Mouse (Mus musculus) spleen, postnatal 10 days (tissue): ENCODE measurements around the gene Gne.

Source experiments
- DNase-seq, 2 experiments: peaks; one replicate each; pipeline ENCODE4 v3.0.0; 2021 to 2022; ENCODE audit warnings: low spot score in 2 of 2

The Gne gene

GRCm38 (mm10) chr4:44024241-44024640 lies 59.7 kb downstream of the Gne start:
- DNase-seq, result no peak

DNA sequence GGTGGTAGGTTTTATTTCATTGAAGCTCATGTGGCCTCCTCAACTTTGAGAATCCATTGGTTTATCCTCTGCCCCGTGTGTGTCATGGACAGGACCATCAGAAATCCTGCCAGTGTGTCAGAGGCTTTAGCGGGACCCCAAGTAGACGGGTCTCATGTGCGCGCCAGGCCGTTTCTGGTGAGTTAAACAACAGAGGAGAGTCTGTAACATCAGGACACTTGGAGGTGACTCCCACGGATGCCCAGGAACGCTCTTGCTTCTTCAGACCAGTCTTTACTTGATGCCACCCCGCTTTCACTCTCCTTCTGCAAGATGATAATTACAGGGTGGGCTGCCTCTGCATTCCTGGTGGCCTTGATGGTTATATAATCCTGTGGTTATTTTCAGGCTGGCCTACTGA lies 60.3 kb downstream of the Gne start:
- peak in 1 of 2 experiments; percentile 9 for DNase-seq

GRCm38 (mm10) chr4:44022766-44023165 lies 61.2 kb downstream of the Gne start:
- DNase-seq, result peak in 1 of 2 experiments; percentile 5

DNA sequence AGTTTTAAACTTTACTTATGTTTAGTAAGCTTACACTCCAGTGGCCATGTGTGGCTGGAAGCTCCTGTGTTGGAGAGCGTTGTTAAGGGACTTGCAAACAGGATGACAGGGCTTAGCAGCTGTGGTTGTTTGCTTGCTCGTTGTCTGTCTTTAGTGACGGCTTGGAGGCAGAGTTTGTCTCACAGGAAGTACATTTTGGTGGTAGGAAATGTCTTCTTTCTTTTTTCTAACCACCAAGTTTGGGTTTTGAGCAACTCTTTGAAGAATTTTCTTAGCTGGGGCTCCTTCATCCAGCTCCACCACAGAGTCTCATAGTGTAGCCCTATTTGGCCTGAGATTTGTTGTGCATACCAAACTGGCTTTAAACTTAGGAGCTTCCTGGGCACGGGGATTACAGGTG lies 61.7 kb downstream of the Gne start:
- no peak for DNase-seq

DNA sequence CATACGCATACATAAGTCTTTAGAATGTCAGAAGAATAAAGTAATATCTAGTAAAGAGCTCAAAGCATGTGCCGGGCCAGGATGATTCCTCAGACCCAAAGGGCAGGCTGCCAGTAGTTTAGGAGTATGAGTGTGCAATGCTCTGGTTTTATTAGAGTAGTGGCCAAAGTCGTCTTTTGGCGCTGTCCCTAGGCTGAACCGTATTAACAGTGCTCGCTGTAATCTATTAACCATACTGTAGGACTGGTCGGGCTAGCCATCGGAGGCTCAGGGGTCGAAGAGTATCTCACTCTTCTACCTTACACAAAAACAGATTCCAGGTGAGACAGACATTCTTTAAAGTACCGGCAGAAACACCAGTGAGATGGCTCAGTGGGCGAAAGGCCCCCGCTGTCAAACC lies 67.2 kb downstream of the Gne start:
- no peak for DNase-seq

GRCm38 (mm10) chr4:44016071-44016470 lies 67.9 kb downstream of the Gne start:
- no peak for DNase-seq

DNA sequence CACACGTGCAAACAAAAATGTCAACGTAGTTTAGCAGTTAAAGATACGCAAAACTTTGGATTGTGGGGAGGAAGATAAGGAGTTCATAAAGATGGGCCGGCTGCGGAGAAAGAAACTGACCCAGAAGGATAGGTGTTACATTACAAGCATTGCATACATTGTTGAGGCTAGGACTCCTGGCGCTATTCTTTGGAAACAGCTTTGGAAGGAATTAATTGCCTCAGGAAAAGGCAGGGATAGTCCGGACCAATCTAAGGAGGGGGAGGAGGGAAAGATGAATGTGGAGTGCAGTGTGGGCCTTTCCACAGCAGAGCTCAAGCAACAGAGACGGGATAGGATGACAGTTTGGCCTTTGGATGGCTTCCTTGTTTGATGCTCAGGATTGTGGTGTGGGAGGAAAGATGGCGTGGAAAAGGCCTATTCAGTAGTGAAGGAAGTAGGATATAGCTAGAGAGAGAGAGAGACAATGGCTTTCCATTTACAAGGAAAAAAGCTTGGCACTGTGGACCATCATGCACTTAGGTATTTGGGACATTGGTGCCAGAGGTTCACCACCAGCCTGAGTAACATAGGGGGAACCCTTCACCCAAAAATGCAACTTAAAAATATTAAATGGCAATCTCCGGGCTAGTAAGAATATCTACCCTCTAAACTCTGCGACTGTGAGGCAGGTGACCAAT lies 70.4 kb downstream of the Gne start:
- no peak for DNase-seq

DNA sequence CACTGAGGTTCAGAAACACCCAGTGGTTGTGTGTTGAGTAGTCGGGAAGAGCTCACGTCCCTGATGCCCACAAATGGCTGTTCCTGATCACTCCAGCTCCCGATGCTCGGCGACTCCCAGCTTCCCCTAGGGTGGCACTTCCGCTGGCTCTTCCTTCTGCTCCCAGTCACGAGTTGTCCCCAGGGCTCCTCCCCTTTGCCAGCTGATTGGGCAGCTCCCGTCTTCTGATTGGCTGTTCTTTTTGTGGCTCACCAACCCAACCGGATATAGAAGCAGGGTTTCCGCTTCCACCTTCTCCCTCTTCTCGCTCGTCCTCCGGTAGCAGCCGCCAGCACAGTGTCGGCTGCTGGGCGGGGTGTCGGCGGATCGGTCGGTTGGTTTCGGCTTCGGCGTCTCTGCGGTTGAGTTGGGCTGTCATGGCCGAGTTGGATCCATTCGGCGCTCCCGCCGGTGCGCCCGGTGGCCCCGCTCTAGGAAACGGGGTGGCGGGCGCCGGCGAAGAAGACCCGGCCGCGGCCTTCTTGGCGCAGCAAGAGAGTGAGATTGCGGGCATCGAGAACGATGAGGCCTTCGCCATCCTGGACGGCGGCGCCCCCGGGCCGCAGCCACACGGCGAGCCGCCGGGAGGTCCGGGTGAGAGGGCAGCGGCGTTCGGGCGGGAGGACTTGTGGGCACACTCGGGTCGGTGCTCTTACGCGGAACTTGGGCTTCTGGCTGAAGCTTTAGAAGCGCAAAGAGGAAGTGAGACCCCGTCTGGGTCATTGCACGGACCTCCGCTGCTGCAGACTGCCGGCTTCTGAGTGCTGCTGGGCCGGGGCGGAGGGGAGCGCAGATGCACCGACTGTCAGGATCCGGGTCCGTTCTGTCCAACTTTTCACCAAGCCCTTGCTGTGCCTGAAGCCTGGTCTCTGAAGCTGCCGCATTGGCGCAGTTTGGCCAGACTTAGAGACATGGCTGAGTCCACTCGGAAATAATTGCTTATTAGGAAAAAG lies 71.3 kb downstream of the Gne start:
- DNase-seq, result peak; percentile 84 to 90

DNA sequence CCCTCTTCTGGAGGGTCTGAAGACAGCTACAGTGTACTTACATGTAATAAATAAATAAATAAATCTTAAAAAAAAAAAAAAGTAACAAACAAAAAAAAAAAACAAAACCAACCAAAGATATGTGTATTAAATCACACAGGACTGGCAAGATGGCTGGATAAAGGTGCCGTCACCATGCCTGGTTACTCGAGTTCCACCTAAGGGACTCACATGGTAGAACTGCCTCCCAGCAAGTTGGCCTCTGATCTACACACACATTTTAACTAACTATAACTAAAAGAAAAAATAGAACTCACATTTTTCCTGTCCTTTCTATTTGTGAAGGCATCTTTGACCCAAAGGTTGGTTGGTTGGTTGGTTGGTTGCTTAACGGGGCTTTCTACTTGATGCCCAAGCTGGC lies 72.2 kb downstream of the Gne start:
- no peak for DNase-seq

GRCm38 (mm10) chr4:44010893-44011292 lies 73.1 kb downstream of the Gne start:
- DNase-seq, result no peak

- no peak for DNase-seq
Observed at GRCm38 (mm10) chr4:44010176-44010575, 73.8 kb downstream of the Gne start.

- DNase-seq, result peak in 1 of 2 experiments; percentile 26
Observed at GRCm38 (mm10) chr4:44004623-44005409, 79.2 kb downstream of the Gne start.

GRCm38 (mm10) chr4:44004126-44004525 lies 79.9 kb downstream of the Gne start, which contains the start of gene Clta:
Gene Clta (plus strand): TSS chr4:44004452.
- peak; percentile 36 to 46 for DNase-seq

- DNase-seq, result peak in 1 of 2 experiments; percentile 43
Observed at GRCm38 (mm10) chr4:44003622-44004021, 80.4 kb downstream of the Gne start.

DNA sequence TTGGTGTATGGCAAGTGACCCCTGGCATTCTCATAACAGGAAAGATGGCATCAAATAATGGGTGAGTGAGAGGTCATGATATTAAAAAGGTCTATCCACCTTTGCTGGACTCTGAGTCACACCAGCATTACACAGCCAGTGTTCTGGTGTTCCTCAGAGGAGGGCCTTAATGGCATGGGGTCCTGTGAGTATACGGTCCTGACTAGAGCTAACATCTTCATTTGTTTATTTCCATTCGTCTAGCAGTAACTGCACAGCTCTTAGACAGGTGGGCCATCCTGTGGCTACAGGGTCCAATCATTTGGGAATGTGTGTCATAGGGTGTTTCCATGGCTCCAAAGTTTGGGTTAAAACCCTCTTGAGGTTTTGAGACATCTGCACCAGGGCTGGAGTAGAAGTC lies 89.6 kb downstream of the Gne start:
- no peak for DNase-seq

DNA sequence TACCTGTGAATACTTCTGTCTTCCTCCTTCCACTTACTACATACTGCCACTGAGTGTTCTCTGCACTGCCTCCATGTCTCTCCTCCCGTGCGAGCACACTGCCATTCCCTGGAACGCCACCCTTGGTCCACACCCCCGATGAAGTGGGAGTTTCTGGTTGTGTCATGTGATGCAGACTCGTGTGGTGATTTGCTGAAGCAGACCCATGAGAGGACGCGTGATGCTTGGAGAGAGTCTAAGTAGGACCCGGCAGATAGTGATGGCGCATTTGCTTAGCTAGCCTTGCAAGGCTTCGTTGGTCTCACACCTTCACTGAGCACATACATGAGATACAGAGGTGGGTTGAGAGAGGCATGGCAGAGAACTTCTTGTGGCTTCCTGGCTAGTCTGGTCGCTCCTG lies 90.9 kb downstream of the Gne start:
- DNase-seq, result no peak

DNA sequence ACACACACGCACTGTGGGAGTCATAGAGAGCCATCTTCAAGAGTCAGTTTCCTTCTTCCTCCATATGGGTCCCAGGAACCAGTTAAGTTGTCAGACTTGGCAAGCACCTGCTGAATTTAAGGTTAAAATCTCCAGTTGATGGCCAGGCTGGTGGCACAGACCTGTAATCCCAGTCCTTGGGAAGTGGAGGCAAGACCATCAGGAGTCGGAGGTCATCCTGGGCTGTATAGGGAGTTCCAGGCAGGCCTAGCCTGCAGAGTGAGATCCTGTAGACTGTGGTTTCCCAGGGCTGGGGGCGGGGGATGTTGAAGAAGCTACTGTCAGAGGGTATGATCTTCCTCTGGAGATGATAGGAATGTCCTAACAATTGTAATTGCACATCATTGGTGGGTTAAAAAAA lies 95.0 kb downstream of the Gne start:
- DNase-seq, result no peak

DNA sequence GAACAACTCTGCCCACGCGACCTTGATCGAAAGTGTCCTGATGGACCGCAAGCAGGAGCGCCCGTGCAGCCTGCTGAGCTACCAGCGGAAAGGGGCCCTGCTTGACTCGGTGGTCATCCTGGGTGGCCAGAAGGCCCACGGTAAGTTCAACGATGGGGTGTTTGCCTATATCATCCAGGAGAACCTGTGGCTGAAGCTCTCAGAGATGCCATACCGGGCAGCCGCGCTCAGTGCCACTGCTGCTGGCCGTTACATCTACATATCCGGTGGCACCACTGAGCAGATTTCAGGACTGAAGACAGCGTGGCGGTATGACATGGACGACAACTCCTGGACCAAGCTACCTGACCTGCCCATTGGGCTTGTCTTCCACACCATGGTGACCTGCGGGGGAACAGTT lies 99.7 kb downstream of the Gne start:
- no peak for DNase-seq
